Mouse (Mus musculus) stomach, embryonic 15.5 days (tissue): Measurements from ENCODE around the gene Tcp10c. TPM values are rescaled to one million over a fixed set of nuclear protein-coding genes. Genes with fewer than 3 reads are reported as not detected.
A peak's percentile ranks its signal among the peaks of the same experiment; 100 is the strongest.
"Not testable (repeated sequence)": the region's sequence is repeated elsewhere in the genome, so short reads cannot be mapped to it uniquely, and the experiment has no call there.

Experiments used
- ATAC-seq: fragments of 200-750 bp; cut with Nextera tagmentation; 2 replicates; pipeline ENCODE4 v1.8.0; 2017; ENCODE audit warnings: low read depth, moderate number of reproducible peaks, moderate TSS enrichment; ENCODE audit not compliant: insufficient read depth, low FRiP score
- H3K27ac ChIP-seq: fragments of 300-500 bp; sonication (generic); 2 replicates; pipeline ENCODE4 v1.5.1; 2015; ENCODE audit warnings: mild to moderate bottlenecking, inconsistent platforms
- H3K27me3 ChIP-seq: fragments of 300-500 bp; sonication (generic); replicated peaks from 2 replicates; pipeline ENCODE4 v1.6.1; 2015; ENCODE audit warnings: inconsistent platforms
- H3K36me3 ChIP-seq: fragments of 300-500 bp; sonication (generic); 2 replicates; pipeline ENCODE4 v1.6.1; 2015; ENCODE audit warnings: inconsistent platforms
- H3K4me1 ChIP-seq: fragments of 300-500 bp; sonication (generic); 2 replicates; pipeline ENCODE4 v1.6.1; 2015; ENCODE audit warnings: inconsistent platforms
- H3K4me2 ChIP-seq: fragments of 300-500 bp; sonication (generic); 2 replicates; pipeline ENCODE4 v1.6.1; 2015; ENCODE audit warnings: mild to moderate bottlenecking, inconsistent platforms
- H3K4me3 ChIP-seq: fragments of 300-500 bp; sonication (generic); replicated peaks from 2 replicates; pipeline ENCODE4 v1.5.1; 2015; ENCODE audit warnings: inconsistent platforms
- H3K9ac ChIP-seq: fragments of 300-500 bp; sonication (generic); 2 replicates; pipeline ENCODE4 v1.6.1; 2015; ENCODE audit warnings: inconsistent platforms
- H3K9me3 ChIP-seq: fragments of 300-500 bp; sonication (generic); 2 replicates; pipeline ENCODE4 v1.6.1; 2016; ENCODE audit warnings: inconsistent platforms
- WGBS: fragments of 180-500 bp; shearing (Covaris S2); methylation state at CpG from one replicate; pipeline ENCODE4 v1.1.7; 2015; 5-methylcytosine and 5-hydroxymethylcytosine counted together
- polyA plus RNA-seq: library from polyadenylated mRNA; unstranded; fragments of >200 nt; fragmentation: Nextera tagmentation; extraction: Ambion mirVana; gene quantifications from 2 replicates; pipeline ENCODE4 v1.2.1, GENCODE M21; 2015

Gene Tcp10c
- polyA plus RNA-seq, 1 experiment from 2014 or later: not detected

- H3K36me3 ChIP-seq, H3K4me3 ChIP-seq, ATAC-seq, H3K4me1 ChIP-seq, H3K27ac ChIP-seq, H3K9me3 ChIP-seq, H3K9ac ChIP-seq, H3K27me3 ChIP-seq, H3K4me2 ChIP-seq: not testable (repeated sequence)
- WGBS: 80% methylated on average over 8 of the region's 8 CpGs
These were observed 1.1 kb upstream of the Tcp10c start for GRCm38 (mm10) chr17:13353249-13353648.

- not testable (repeated sequence) for H3K4me2 ChIP-seq, H3K9ac ChIP-seq, H3K9me3 ChIP-seq, H3K4me1 ChIP-seq, H3K36me3 ChIP-seq, H3K27ac ChIP-seq, H3K27me3 ChIP-seq, H3K4me3 ChIP-seq
- ATAC-seq: 0 out of 2 replicates have a peak, but pooled peaks have one; percentile 11
- 77% methylated on average over 2 of the region's 2 CpGs for WGBS
These were observed 8.1 kb downstream of the Tcp10c start for GRCm38 (mm10) chr17:13362489-13362888.

GRCm38 (mm10) chr17:13363773-13364172 is 9.4 kb downstream of the Tcp10c start:
- not testable (repeated sequence) for H3K36me3 ChIP-seq
- 83% methylated on average over 5 of the region's 5 CpGs for WGBS

GRCm38 (mm10) chr17:13364196-13364595 is 9.8 kb downstream of the Tcp10c start:
- H3K4me1 ChIP-seq, H3K27ac ChIP-seq, H3K9me3 ChIP-seq, H3K9ac ChIP-seq, H3K36me3 ChIP-seq, ATAC-seq, H3K4me3 ChIP-seq, H3K4me2 ChIP-seq, H3K27me3 ChIP-seq: not testable (repeated sequence)
- WGBS: 83% methylated on average over 9 of the region's 9 CpGs

More at GRCm38 (mm10) chr17:13363773-13364172, 9.4 kb downstream of the Tcp10c start:
- not testable (repeated sequence) for H3K9ac ChIP-seq, H3K9me3 ChIP-seq, ATAC-seq, H3K4me1 ChIP-seq, H3K4me2 ChIP-seq, H3K27ac ChIP-seq, H3K4me3 ChIP-seq, H3K27me3 ChIP-seq

GRCm38 (mm10) chr17:13367181-13367580 is 12.8 kb downstream of the Tcp10c start:
- H3K27me3 ChIP-seq, H3K4me2 ChIP-seq, H3K36me3 ChIP-seq, H3K27ac ChIP-seq, H3K4me1 ChIP-seq, ATAC-seq, H3K9ac ChIP-seq, H3K4me3 ChIP-seq, H3K9me3 ChIP-seq: not testable (repeated sequence)
- 93% methylated on average over 9 of the region's 9 CpGs for WGBS

GRCm38 (mm10) chr17:13368658-13369057 is 14.3 kb downstream of the Tcp10c start:
- not testable (repeated sequence) for H3K9ac ChIP-seq, H3K4me1 ChIP-seq, ATAC-seq, H3K27ac ChIP-seq, H3K36me3 ChIP-seq, H3K27me3 ChIP-seq, H3K9me3 ChIP-seq, H3K4me3 ChIP-seq, H3K4me2 ChIP-seq
- 84% methylated on average over 7 of the region's 7 CpGs for WGBS

- not testable (repeated sequence) for ATAC-seq, H3K27me3 ChIP-seq, H3K4me3 ChIP-seq, H3K9me3 ChIP-seq, H3K36me3 ChIP-seq, H3K27ac ChIP-seq, H3K9ac ChIP-seq, H3K4me2 ChIP-seq, H3K4me1 ChIP-seq
- WGBS: 73% methylated on average over 6 of the region's 6 CpGs
These were observed 16.4 kb downstream of the Tcp10c start for GRCm38 (mm10) chr17:13370746-13371145.

- H3K9me3 ChIP-seq, ATAC-seq, H3K27me3 ChIP-seq, H3K4me2 ChIP-seq, H3K4me3 ChIP-seq, H3K36me3 ChIP-seq, H3K27ac ChIP-seq, H3K9ac ChIP-seq, H3K4me1 ChIP-seq: not testable (repeated sequence)
- WGBS: 85% methylated on average over 3 of the region's 3 CpGs
These were observed 24.0 kb downstream of the Tcp10c start for GRCm38 (mm10) chr17:13378341-13378740.

GRCm38 (mm10) chr17:13379951-13380615 is 25.7 kb downstream of the Tcp10c start:
- H3K27me3 ChIP-seq, H3K4me1 ChIP-seq, H3K9ac ChIP-seq, H3K36me3 ChIP-seq, H3K4me2 ChIP-seq, H3K27ac ChIP-seq, H3K4me3 ChIP-seq, ATAC-seq, H3K9me3 ChIP-seq: not testable (repeated sequence)
- WGBS: 72% methylated on average over 7 of the region's 7 CpGs

- H3K4me1 ChIP-seq, ATAC-seq, H3K27ac ChIP-seq, H3K9me3 ChIP-seq, H3K9ac ChIP-seq, H3K4me2 ChIP-seq, H3K27me3 ChIP-seq, H3K36me3 ChIP-seq, H3K4me3 ChIP-seq: not testable (repeated sequence)
- WGBS: 91% methylated on average over 2 of the region's 2 CpGs
These were observed 26.9 kb downstream of the Tcp10c start for GRCm38 (mm10) chr17:13381286-13381685.

GRCm38 (mm10) chr17:13391020-13391419 is 36.6 kb downstream of the Tcp10c start:
- not testable (repeated sequence) for H3K4me1 ChIP-seq

GRCm38 (mm10) chr17:13399961-13400360 is 45.6 kb downstream of the Tcp10c start:
- H3K4me3 ChIP-seq, ATAC-seq, H3K9me3 ChIP-seq, H3K9ac ChIP-seq, H3K36me3 ChIP-seq, H3K27ac ChIP-seq, H3K27me3 ChIP-seq, H3K4me1 ChIP-seq, H3K4me2 ChIP-seq: not testable (repeated sequence)
- WGBS: 89% methylated on average over 4 of the region's 5 CpGs

More at GRCm38 (mm10) chr17:13391020-13391419, 36.6 kb downstream of the Tcp10c start:
- H3K4me3 ChIP-seq, H3K36me3 ChIP-seq, H3K9ac ChIP-seq, H3K4me2 ChIP-seq, H3K27ac ChIP-seq, ATAC-seq, H3K9me3 ChIP-seq, H3K27me3 ChIP-seq: not testable (repeated sequence)
- 65% methylated on average over 1 of the region's 4 CpGs for WGBS

GRCm38 (mm10) chr17:13402118-13402517 is 47.7 kb downstream of the Tcp10c start:
- not testable (repeated sequence) for H3K4me2 ChIP-seq, H3K4me1 ChIP-seq, H3K27me3 ChIP-seq, ATAC-seq, H3K9ac ChIP-seq, H3K36me3 ChIP-seq, H3K4me3 ChIP-seq, H3K27ac ChIP-seq, H3K9me3 ChIP-seq
